Mouse (Mus musculus): ENCODE measurements around the gene Fzd9. TPM values are rescaled to one million over a fixed set of nuclear protein-coding genes. Genes with fewer than 3 reads are reported as not detected.

The Fzd9 gene
- polyA plus RNA-seq, 1 experiment from 2014 or later: 12.4 TPM

- no peak for ATAC-seq
- H3K9me3 ChIP-seq (ENCODE audit: control insufficient read depth, low read length): no peaks in the 10 kb centered on the region
- H3K4me1 ChIP-seq (replicated peaks; ENCODE audit: control insufficient read depth, insufficient read depth, low read length): no peaks in the 10 kb centered on the region
- H3K9ac ChIP-seq (replicated peaks; ENCODE audit: low read depth, low read length): no peak overlapping the region
- no peaks in the 10 kb centered on the region for H3K27me3 ChIP-seq (replicated peaks; ENCODE audit: control insufficient read depth, insufficient read depth, low read length)
- H3K4me3 ChIP-seq (replicated peaks; ENCODE audit: low read length): no peak overlapping the region
- no peak overlapping the region for H3K4me2 ChIP-seq (ENCODE audit: low read length)
- 88% methylated on average over 1 of the region's 1 CpGs for WGBS
- peaks cover 43% of the 10 kb centered on the region for H3K36me3 ChIP-seq (ENCODE audit: control insufficient read depth, insufficient read depth)
- H3K27ac ChIP-seq (ENCODE audit: low read length): no peak overlapping the region
Measured at GRCm38 (mm10) chr5:135208197-135208596, 42.8 kb downstream of the Fzd9 start.

- ATAC-seq: no peak
- Histone ChIP-seq H3K9ac (replicated peaks; ENCODE audit: low read depth, low read length) (no peak overlapping the region), H3K36me3 (ENCODE audit: control insufficient read depth, insufficient read depth) (peaks cover 28% of the 10 kb centered on the region), H3K4me2 (ENCODE audit: low read length) (no peak overlapping the region), H3K4me3 (replicated peaks; ENCODE audit: low read length) (no peak overlapping the region), H3K27ac (ENCODE audit: low read length) (no peak overlapping the region), H3K9me3 (ENCODE audit: control insufficient read depth, low read length) (no peaks in the 10 kb centered on the region), H3K4me1 (replicated peaks; ENCODE audit: control insufficient read depth, insufficient read depth, low read length) (no peaks in the 10 kb centered on the region), H3K27me3 (replicated peaks; ENCODE audit: control insufficient read depth, insufficient read depth, low read length) (no peaks in the 10 kb centered on the region)
- WGBS: 81% methylated on average over 3 of the region's 3 CpGs
Measured at GRCm38 (mm10) chr5:135202763-135203162, 48.3 kb downstream of the Fzd9 start.

Small RNA genes within 50 kb of the gene (microRNA-seq; reads per million reads assigned to microRNA genes)
- gene Gm25315: not detected

Other genes with a start within 250 kb of the Fzd9 start
- 70.6 and 78.0 TPM in 2 replicates for gene Abhd11, start 242.1 kb downstream of the Fzd9 start, polyA plus RNA-seq (2015; fragmentation: Nextera tagmentation; extraction: Ambion mirVana)
- 81.6 and 110 TPM in 2 replicates for gene Stx1a, start 227.7 kb downstream of the Fzd9 start, polyA plus RNA-seq (2015; fragmentation: Nextera tagmentation; extraction: Ambion mirVana)
- 35.2 and 40.4 TPM in 2 replicates for gene Dnajc30, start 187.0 kb downstream of the Fzd9 start, polyA plus RNA-seq (2015; fragmentation: Nextera tagmentation; extraction: Ambion mirVana)
- 81.9 and 96.3 TPM in 2 replicates for gene Bud23, start 186.3 kb downstream of the Fzd9 start, polyA plus RNA-seq (2015; fragmentation: Nextera tagmentation; extraction: Ambion mirVana)
- gene Vps37d, start 173.0 kb downstream of the Fzd9 start, polyA plus RNA-seq (2015; fragmentation: Nextera tagmentation; extraction: Ambion mirVana): 27.2 and 27.7 TPM in 2 replicates
- gene Mlxipl, start 161.3 kb downstream of the Fzd9 start, polyA plus RNA-seq (2015; fragmentation: Nextera tagmentation; extraction: Ambion mirVana): 0.68 and 0.76 TPM in 2 replicates
- gene Tbl2, start 101.6 kb downstream of the Fzd9 start, polyA plus RNA-seq (2015; fragmentation: Nextera tagmentation; extraction: Ambion mirVana): 19.2 and 22.0 TPM in 2 replicates
- gene Bcl7b, start 82.9 kb downstream of the Fzd9 start, polyA plus RNA-seq (2015; fragmentation: Nextera tagmentation; extraction: Ambion mirVana): 49.7 and 53.9 TPM in 2 replicates
- 34.4 and 39.4 TPM in 2 replicates for gene Baz1b, start 64.0 kb downstream of the Fzd9 start, polyA plus RNA-seq (2015; fragmentation: Nextera tagmentation; extraction: Ambion mirVana)
- gene Fkbp6, start 98.8 kb upstream of the Fzd9 start, polyA plus RNA-seq (2015; fragmentation: Nextera tagmentation; extraction: Ambion mirVana): not detected in 2 replicates
- gene Trim50, start 102.1 kb upstream of the Fzd9 start, polyA plus RNA-seq (2015; fragmentation: Nextera tagmentation; extraction: Ambion mirVana): not detected in 2 replicates
- gene Nsun5, start 118.7 kb upstream of the Fzd9 start, polyA plus RNA-seq (2015; fragmentation: Nextera tagmentation; extraction: Ambion mirVana): 38.0 and 41.8 TPM in 2 replicates
- gene Pom121, start 143.3 kb upstream of the Fzd9 start, polyA plus RNA-seq (2015; fragmentation: Nextera tagmentation; extraction: Ambion mirVana): 11.4 and 11.7 TPM in 2 replicates

All from forebrain, embryonic 16.5 days (tissue).